Mouse (Mus musculus): ENCODE results near the gene Thap12.
A peak's percentile ranks its signal among the peaks of the same experiment; 100 is the strongest.

The Thap12 gene

DNA sequence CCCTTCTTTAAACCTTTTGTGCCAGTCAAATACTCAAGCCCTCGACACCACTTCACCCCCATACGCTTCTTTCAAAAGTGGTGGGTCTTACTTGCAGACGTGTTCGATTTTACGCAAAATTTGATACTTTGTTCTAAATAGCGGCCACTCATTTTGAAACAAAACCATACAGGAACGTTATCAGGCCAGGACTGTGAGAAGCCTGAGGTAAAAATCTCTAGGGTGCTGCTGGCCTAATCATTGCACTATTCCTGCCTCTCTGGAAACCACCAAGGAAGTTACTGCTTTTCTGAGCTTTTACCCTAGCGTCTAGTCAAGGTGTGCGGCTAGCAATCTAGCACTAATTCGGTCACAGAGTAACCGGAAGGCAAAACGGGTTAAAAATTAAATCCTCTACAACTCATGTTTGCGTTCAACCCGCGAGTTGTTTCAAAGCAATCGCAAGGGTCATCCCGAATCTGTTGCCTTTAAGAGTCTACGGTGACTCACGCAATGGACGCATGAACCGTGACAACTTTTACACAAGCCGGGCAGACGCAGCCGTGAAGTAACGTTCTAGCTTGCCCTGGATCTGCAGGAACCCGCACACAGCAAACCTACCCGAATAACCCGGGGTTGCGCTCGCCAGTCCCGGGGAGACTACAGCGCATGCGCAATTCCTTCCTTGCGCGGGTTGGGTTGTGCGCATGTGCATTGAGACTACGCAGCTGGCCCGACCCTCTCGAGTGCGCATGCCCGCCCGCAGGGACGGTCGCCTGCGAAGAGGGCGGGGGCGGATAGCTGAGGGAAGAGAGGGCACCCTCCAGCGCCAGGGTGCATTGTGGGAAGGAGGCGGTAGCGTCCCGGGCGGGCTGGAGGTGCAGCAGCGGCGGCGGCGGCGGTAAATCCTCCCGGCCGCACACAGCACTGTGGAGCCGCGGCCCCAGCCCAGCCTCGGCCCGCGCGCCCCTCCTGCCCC is at the start of gene Thap12:
Gene Thap12 (plus strand): TSS at position 821 of the 958 bp plus-strand sequence.
- DNase-seq = peak; percentile 100

- peak; percentile 85 for DNase-seq
These were observed 47.0 kb upstream of the Thap12 start for GRCm38 (mm10) chr7:98655681-98656530.

DNA sequence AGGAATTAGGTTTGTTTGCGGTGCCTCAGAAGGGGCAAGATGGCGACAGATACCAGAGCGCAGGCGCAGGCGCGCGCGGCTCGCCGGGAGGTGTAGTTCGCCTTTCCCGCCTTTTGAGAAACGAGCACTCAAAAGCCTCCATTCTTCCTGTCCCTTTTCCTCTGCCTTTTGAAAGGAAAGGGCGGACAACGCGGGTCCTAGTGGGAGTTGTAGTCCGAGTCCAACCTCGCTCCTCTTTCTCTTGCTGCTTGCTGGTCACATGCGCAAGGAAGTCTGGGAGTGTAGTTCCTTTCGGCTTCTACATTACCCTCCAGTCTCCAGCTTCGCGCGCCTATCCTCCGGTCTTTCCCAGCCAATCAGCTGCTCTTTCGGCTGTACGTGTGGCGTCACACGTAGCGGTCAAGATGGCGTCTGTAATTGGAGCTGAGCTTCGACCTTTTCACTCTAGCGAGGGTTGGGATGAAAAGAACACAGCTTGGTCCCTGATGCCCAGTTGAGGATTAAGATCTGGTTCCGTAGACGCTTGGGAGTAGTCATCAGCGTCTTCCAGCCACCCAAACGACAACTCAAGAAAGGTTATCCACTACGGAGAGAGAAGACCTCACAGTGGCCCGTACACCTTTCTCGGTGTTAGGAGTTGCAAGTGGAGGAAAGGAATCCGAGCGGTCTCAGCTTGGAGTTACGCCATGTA is 46.2 kb upstream of the Thap12 start, which contains the start of gene Emsy:
Gene Emsy (minus strand): TSS at position 253 of the 691 bp plus-strand sequence.
- peak; percentile 98 for DNase-seq

- DNase-seq = no peak
These were observed 37.7 kb upstream of the Thap12 start for GRCm38 (mm10) chr7:98665166-98665565.

- DNase-seq = no peak
These were observed 37.2 kb upstream of the Thap12 start for GRCm38 (mm10) chr7:98665726-98666125.

DNA sequence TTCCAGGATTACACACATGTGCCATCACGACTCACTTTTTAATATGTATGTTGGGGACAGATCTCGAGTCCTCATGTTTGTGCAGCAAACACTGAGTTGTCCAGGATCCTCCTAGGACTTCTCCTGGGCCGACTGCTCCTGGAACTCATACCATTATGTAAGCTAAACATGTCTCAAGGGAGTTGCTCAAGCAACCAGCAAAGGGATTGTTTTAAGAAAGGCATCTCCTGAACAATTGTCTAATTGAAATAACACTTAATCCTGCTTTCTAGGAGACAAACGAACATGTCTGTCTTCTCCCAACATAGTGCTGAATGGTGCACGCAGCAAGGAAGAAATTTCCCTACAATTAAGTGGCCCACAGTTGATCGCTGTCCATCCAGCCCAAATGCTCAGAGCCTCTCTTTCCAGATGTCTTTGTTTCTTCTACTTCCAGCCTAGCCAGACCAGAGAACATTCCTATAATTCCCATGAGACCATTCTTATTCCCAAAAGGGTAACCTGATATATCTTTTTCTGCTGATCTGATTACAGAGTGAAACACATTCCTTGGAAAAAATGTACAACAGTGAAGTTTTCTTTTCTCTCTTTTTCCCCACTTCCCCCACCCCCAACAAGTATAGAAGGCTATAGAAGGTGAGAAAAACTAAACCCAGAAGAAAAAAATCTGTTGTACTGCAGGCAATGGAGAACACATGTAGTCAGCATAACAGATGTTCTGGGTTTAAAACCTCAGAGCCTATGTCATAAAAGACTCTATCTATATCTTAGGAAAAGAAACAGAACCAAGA is 34.8 kb upstream of the Thap12 start:
- no peak for DNase-seq

GRCm38 (mm10) chr7:98670831-98671230 is 32.1 kb upstream of the Thap12 start:
- no peak for DNase-seq

DNA sequence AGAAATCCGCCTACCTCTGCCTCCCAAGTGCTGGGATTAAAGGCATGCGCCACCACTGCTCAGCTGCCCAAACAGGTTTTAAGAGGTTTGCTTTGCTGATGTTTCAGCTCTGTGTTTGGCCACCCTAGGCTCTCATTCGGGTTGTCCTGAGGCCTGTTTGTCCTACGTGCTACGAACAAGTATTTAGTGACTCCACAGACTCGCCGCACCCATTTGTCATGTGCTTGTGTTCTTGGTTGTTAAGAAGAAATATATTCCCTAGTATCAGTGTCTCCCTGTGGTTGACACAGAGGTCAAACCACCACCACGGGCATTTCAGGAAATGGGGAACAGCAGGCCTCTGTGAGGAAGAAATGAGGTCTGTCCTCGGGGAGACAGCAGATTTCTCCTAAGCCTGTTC is 31.5 kb upstream of the Thap12 start:
- no peak for DNase-seq

GRCm38 (mm10) chr7:98672241-98672955 is 30.5 kb upstream of the Thap12 start:
- DNase-seq = no peak

- DNase-seq = no peak
These were observed 28.6 kb upstream of the Thap12 start for GRCm38 (mm10) chr7:98674344-98674743.

GRCm38 (mm10) chr7:98677511-98677910 is 25.4 kb upstream of the Thap12 start:
- no peak for DNase-seq

DNA sequence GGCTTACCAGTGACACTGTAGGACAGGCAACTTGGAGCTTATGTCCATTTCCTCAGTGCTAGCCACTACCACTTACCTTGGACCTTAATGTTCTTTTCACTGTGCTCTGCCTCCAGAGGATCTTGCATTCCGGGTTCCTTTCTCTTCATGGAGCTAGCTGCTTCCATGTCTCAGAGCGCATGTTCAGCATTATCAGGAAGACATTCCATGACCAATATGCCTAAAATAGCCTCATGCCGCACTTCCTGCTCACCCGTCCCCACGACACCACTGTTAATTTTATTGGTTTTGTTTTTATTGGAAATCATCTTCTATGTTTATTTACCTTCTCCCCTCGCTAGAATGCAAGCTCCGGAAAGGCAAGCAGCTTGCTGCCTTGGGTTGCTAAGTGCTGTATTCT is 24.5 kb upstream of the Thap12 start:
- no peak for DNase-seq

DNA sequence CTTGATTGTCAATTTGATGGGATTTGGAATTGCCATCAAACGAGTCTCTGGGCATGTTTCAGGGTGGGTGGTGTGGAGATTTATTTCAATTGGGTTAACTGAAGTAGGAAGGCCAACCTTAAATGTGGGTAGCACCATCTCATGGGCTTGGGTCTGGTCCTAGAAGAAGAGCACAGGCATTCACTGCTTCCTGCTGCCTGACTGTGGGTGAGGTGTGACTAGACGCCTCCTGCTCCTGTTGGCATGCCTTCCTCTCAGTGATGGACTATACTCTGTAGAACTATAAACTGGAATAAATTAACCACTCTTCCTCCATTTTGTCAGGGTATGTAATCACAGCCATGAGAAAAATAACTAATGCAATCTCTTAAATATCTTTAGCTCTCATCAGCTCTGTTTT is 22.2 kb upstream of the Thap12 start:
- no peak for DNase-seq

DNA sequence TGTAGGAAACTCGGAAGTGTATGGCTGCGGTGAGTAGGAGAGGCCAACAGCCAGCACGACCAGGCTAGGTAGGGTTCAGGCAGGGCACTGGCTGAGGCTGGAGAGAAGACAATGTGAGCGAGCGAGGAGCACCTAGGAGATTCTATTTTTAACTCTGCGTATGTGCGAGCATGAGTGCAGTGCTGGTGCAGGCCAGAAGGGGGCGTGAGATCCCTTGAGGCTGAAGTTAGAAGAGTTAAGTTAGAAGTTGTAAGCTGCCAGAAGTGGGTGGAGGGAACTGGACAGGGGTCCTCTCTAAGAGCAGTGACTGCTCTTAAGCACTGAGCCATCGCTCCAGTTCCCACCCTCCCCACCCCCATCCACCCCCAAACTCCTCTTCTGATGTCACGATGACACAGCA is 20.1 kb upstream of the Thap12 start:
- no peak for DNase-seq

DNA sequence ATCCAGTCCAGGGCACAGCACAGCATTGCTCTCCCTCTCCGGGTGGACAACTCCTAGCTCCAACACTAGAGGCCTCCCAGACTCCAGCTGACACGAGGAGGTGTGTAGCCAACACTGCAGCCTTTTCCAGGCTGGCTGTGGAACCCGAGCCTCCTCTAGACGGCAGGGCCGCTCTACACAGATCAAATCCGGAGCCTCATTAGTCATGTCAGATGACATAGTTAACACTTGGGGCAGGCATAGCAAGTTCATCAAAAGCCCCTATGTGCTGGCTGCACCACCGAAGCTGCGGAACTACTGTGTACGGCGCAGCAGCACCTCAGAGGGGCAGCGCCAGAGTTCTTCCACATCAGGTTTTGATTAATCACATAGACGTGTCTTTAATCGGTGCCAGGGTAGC is 17.0 kb upstream of the Thap12 start:
- no peak for DNase-seq

- no peak for DNase-seq
These were observed 12.8 kb upstream of the Thap12 start for GRCm38 (mm10) chr7:98690126-98690525.

- no peak for DNase-seq
These were observed 12.1 kb upstream of the Thap12 start for GRCm38 (mm10) chr7:98690831-98691230.

DNA sequence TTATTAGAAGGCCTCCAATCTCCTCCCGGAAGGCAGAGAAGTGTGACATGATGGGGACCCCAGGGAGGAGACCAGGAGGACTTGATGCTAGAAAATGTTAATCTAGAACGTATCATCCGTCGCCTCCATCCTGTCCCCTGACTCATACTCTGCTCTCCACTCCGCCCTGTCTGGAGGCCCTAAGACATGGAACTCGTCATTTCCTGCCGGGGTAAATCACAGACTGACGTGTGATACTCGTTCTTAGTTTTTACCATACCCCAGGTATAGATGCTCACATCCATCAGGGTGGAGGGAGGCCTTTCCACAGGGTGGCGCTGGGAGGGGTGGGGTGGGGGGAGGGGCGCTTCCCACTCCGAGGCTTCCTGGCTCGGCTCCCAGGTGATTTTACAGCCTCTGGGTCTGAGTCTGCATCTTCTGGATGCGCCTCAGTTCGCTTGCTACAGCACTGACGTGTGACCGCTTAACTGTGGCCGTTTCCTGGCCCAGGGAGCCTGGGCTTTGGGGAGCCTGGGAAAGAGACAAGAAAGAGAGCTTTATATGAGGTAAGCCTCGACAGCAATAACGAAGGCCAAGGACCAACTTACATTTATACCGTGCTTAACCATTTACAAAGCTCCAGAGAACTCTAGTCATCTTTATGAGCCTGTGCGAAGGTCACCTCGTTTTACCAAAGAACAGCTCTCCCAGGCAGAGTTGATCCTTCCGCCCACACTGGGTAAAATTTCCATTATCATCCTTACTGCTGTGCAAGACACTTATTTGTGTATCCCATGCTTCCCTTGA is 9.9 kb upstream of the Thap12 start:
- no peak for DNase-seq

- DNase-seq = no peak
These were observed 8.9 kb upstream of the Thap12 start for GRCm38 (mm10) chr7:98694046-98694445.

DNA sequence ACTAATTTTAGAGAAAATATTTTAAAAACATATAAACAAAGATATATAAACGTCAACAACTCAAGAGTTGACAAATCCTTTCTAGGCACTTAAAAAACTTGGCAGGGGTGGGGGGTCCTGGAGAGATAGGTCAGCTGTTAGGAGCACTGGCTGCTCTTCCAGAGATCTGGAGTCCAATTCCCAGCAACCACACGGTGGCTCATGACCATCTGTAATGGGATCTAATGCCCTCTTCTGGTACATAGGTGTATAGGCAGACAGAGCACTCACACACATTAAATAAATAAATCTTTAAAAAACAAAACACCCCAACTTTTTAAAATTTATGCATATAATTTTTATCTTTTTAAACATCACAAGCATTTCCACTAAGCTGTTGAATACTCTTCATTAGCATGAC is 5.4 kb upstream of the Thap12 start:
- DNase-seq = no peak

GRCm38 (mm10) chr7:98698041-98698440 is 4.9 kb upstream of the Thap12 start:
- DNase-seq = no peak
